Mouse (Mus musculus): ENCODE measurements around the gene Olfr328. TPM values are rescaled to one million over a fixed set of nuclear protein-coding genes. Genes with fewer than 3 reads are reported as not detected.
"Not testable (repeated sequence)": the region's sequence is repeated elsewhere in the genome, so short reads cannot be mapped to it uniquely, and the experiment has no call there.

Olfr328 gene
- total RNA-seq, 1 experiment, result 0.18 TPM

- H3K27ac ChIP-seq (ENCODE audit: insufficient read depth, low read depth, low read length, poor library complexity, severe bottlenecking); DNase-seq (ENCODE audit: low read depth, low spot score); H3K9ac ChIP-seq (ENCODE audit: insufficient read depth, low read depth, low read length, poor library complexity, severe bottlenecking); H3K4me1 ChIP-seq (ENCODE audit: control insufficient read depth in 2 of 2, insufficient read depth in 2 of 2, low read length in 2 of 2, poor library complexity in 1 of 2); H3K9me3 ChIP-seq (ENCODE audit: control insufficient read depth, insufficient read depth, low read depth, low read length); H3K4me3 ChIP-seq (ENCODE audit: insufficient read depth in 1 of 2, low read depth in 1 of 2, low read length in 2 of 2, poor library complexity in 1 of 2, severe bottlenecking in 1 of 2); in situ Hi-C loops (cut with MboI; ENCODE audit: low sequenced_read_pairs in 2 of 2, unreplicated experiment in 2 of 2); H3K36me3 ChIP-seq (ENCODE audit: control insufficient read depth, insufficient read depth, low read length, poor library complexity, severe bottlenecking): not testable (repeated sequence)
These were observed 36.5 kb downstream of the Olfr328 start for GRCm38 (mm10) chr11:58518916-58519315.

- H3K4me1 ChIP-seq (ENCODE audit: control insufficient read depth in 2 of 2, insufficient read depth in 2 of 2, low read length in 2 of 2, poor library complexity in 1 of 2); DNase-seq (ENCODE audit: low read depth, low spot score); H3K27ac ChIP-seq (ENCODE audit: insufficient read depth, low read depth, low read length, poor library complexity, severe bottlenecking); H3K9ac ChIP-seq (ENCODE audit: insufficient read depth, low read depth, low read length, poor library complexity, severe bottlenecking); H3K36me3 ChIP-seq (ENCODE audit: control insufficient read depth, insufficient read depth, low read length, poor library complexity, severe bottlenecking); in situ Hi-C loops (cut with MboI; ENCODE audit: low sequenced_read_pairs in 2 of 2, unreplicated experiment in 2 of 2); H3K9me3 ChIP-seq (ENCODE audit: control insufficient read depth, insufficient read depth, low read depth, low read length): not testable (repeated sequence)
- H3K4me3 ChIP-seq (ENCODE audit: insufficient read depth in 1 of 2, low read depth in 1 of 2, low read length in 2 of 2, poor library complexity in 1 of 2, severe bottlenecking in 1 of 2), result peak overlapping the region; percentile 31 to 48; a peak in 3 of 4 replicates
These were observed 46.4 kb downstream of the Olfr328 start for GRCm38 (mm10) chr11:58509058-58509457.

- in situ Hi-C loops (cut with MboI; ENCODE audit: low sequenced_read_pairs in 2 of 2, unreplicated experiment in 2 of 2), result not testable (repeated sequence)
These were observed 53.0 kb downstream of the Olfr328 start, which contains the start of gene Olfr331 for GRCm38 (mm10) chr11:58502472-58502871. TSS of gene Olfr331 (minus strand) at chr11:58502572.

More at GRCm38 (mm10) chr11:58502472-58502871, 53.0 kb downstream of the Olfr328 start, which contains the start of gene Olfr331:
- H3K27ac ChIP-seq (ENCODE audit: insufficient read depth, low read depth, low read length, poor library complexity, severe bottlenecking); DNase-seq (ENCODE audit: low read depth, low spot score); H3K9ac ChIP-seq (ENCODE audit: insufficient read depth, low read depth, low read length, poor library complexity, severe bottlenecking); H3K36me3 ChIP-seq (ENCODE audit: control insufficient read depth, insufficient read depth, low read length, poor library complexity, severe bottlenecking); H3K9me3 ChIP-seq (ENCODE audit: control insufficient read depth, insufficient read depth, low read depth, low read length); H3K4me3 ChIP-seq (ENCODE audit: insufficient read depth in 1 of 2, low read depth in 1 of 2, low read length in 2 of 2, poor library complexity in 1 of 2, severe bottlenecking in 1 of 2); H3K4me1 ChIP-seq (ENCODE audit: control insufficient read depth in 2 of 2, insufficient read depth in 2 of 2, low read length in 2 of 2, poor library complexity in 1 of 2): not testable (repeated sequence)

Other genes starting within 250 kb of the Olfr328 start
- gene Zfp692, start 248.6 kb downstream of the Olfr328 start, total RNA-seq (2012; rRNA removed), result 28.0 and 43.2 TPM in 2 replicates
- gene Zfp672, start 225.3 kb downstream of the Olfr328 start, total RNA-seq (2012; rRNA removed), result 9.5 and 11.7 TPM in 2 replicates
- 26.9 and 28.9 TPM in 2 replicates for gene Sh3bp5l, start 224.9 kb downstream of the Olfr328 start, total RNA-seq (2012; rRNA removed)
- not detected in 2 replicates for gene Lypd8, start 176.6 kb downstream of the Olfr328 start, total RNA-seq (2012; rRNA removed)
- gene 1810065E05Rik, start 134.5 kb downstream of the Olfr328 start, total RNA-seq (2012; rRNA removed), result not detected in 2 replicates
- gene Gm12253, start 123.1 kb downstream of the Olfr328 start, total RNA-seq (2012; rRNA removed), result not detected in 2 replicates
- not detected in 2 replicates for gene Lypd9, start 102.7 kb downstream of the Olfr328 start, total RNA-seq (2012; rRNA removed)
- not detected in 2 replicates for gene Olfr30, start 93.4 kb downstream of the Olfr328 start, total RNA-seq (2012; rRNA removed)
- gene Olfr332, start 63.1 kb downstream of the Olfr328 start, total RNA-seq (2012; rRNA removed), result not detected in 2 replicates
- gene Olfr331, start 53.1 kb downstream of the Olfr328 start, total RNA-seq (2012; rRNA removed), result not detected in 2 replicates
- not detected in 2 replicates for gene Olfr330, start 20.8 kb downstream of the Olfr328 start, total RNA-seq (2012; rRNA removed)
- gene Olfr329-ps, start 9.2 kb downstream of the Olfr328 start, total RNA-seq (2012; rRNA removed), result 0.26 and 0.27 TPM in 2 replicates
- gene Olfr224, start 14.9 kb upstream of the Olfr328 start, total RNA-seq (2012; rRNA removed), result not detected in 2 replicates
- not detected in 2 replicates for gene Olfr325, start 22.1 kb upstream of the Olfr328 start, total RNA-seq (2012; rRNA removed)
- not detected in 2 replicates for gene Olfr324, start 39.5 kb upstream of the Olfr328 start, total RNA-seq (2012; rRNA removed)
- not detected in 2 replicates for gene 2210407C18Rik, start 60.4 kb upstream of the Olfr328 start, total RNA-seq (2012; rRNA removed)
- not detected in 2 replicates for gene Olfr323, start 74.9 kb upstream of the Olfr328 start, total RNA-seq (2012; rRNA removed)
- not detected in 2 replicates for gene Trim58, start 84.8 kb upstream of the Olfr328 start, total RNA-seq (2012; rRNA removed)
- not detected in 2 replicates for gene Olfr322, start 103.1 kb upstream of the Olfr328 start, total RNA-seq (2012; rRNA removed)
- not detected in 2 replicates for gene Olfr320, start 125.5 kb upstream of the Olfr328 start, total RNA-seq (2012; rRNA removed)
- not detected in 2 replicates for gene Olfr319, start 143.5 kb upstream of the Olfr328 start, total RNA-seq (2012; rRNA removed)
- gene Olfr318, start 168.4 kb upstream of the Olfr328 start, total RNA-seq (2012; rRNA removed), result not detected in 2 replicates
- gene Olfr317, start 183.6 kb upstream of the Olfr328 start, total RNA-seq (2012; rRNA removed), result not detected in 2 replicates
- gene Olfr316, start 197.1 kb upstream of the Olfr328 start, total RNA-seq (2012; rRNA removed), result not detected in 2 replicates
- gene Olfr315, start 217.6 kb upstream of the Olfr328 start, total RNA-seq (2012; rRNA removed), result not detected in 2 replicates
- gene Olfr314, start 227.3 kb upstream of the Olfr328 start, total RNA-seq (2012; rRNA removed), result not detected in 2 replicates
- gene Fam183b, start 246.3 kb upstream of the Olfr328 start, total RNA-seq (2012; rRNA removed), result 2.3 and 2.7 TPM in 2 replicates